Mouse (Mus musculus) thymus, adult 2 months (tissue): Measurements from ENCODE around the gene Arl8b.

Experiments
- CTCF ChIP-seq: fragments of 200-500 bp; IDR thresholded peaks from 2 replicates; pipeline ENCODE4 v1.5.1; 2012; ENCODE audit warnings: mild to moderate bottlenecking, control low read depth, low read length, moderate library complexity, borderline replicate concordance; ENCODE audit not compliant: control insufficient read depth, poor library complexity, insufficient read depth; ENCODE audit errors: extremely low read depth
- POLR2A ChIP-seq: fragments of 200-500 bp; IDR thresholded peaks from 2 replicates; pipeline ENCODE4 v1.6.1; 2012; ENCODE audit warnings: mild to moderate bottlenecking, low read length, control low read depth, moderate library complexity; ENCODE audit not compliant: control insufficient read depth, poor library complexity, insufficient read depth; ENCODE audit errors: extremely low read depth

DNA sequence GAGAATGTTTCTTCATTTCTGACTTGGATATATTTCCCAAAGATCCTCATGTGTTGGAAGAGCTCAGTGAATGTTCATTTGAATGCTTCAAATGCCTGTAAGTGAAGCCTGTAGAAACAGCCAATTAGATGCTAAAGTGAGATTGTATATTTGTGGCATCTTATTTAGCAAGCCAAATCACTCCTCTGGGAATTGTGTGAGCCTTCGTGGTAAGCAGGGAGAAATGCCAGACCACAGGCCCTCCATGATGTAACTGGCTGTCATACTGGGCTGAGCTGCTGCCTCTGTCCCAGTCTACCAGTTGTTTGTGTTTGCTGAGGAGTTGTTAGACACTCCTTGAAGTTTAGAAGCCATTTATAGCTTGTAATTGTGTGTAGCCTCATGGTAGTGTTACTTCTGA lies 60.8 kb downstream of the Arl8b start:
- TF ChIP-seq POLR2A: no peak
- TF ChIP-seq CTCF: no peak
